Mouse (Mus musculus) layer of hippocampus, adult 8-10 months (tissue): ENCODE measurements around the gene Crip2. TPM values are rescaled to one million over a fixed set of nuclear protein-coding genes. Genes with fewer than 3 reads are reported as not detected.

Source experiments
- DNase-seq, 2 experiments: peaks; one replicate each; pipeline ENCODE4 v3.0.0; 2022; ENCODE audit warnings: low spot score in 2 of 2
- total RNA-seq, 4 experiments: library from RNA; stranded (reverse); gene quantifications; 2 replicates each; pipeline ENCODE4 v1.2.4; 2022

Crip2 gene
- total RNA-seq = 10 to 100 TPM; 75.5 to 95.0 (median 89.1) TPM

GRCm38 (mm10) chr12:113139908-113140615, at the start of gene Crip2:
Gene Crip2, plus strand, starts transcription at chr12:113140236.
- DNase-seq = peak; percentile 90 to 91

DNA sequence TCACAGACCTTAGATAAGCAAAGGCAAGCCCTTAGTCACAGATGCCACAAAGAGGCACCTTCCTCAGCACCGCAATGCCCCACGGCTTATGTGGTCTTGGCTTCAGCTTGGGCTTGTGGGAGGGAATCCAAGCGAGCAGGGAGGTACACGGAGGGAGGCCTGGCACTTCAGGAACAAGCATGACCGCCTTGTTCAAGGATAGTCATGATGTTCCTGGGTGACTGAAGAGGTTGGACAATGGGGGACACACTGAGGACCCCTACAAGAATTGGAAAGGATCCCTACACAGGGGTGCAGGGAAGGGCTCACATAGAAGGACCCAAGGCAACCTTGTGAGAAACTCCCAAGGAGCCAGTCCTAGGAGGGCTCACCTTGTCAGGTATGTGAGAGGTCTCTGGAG, 43.0 kb upstream of the Crip2 start:
- no peak for DNase-seq

DNA sequence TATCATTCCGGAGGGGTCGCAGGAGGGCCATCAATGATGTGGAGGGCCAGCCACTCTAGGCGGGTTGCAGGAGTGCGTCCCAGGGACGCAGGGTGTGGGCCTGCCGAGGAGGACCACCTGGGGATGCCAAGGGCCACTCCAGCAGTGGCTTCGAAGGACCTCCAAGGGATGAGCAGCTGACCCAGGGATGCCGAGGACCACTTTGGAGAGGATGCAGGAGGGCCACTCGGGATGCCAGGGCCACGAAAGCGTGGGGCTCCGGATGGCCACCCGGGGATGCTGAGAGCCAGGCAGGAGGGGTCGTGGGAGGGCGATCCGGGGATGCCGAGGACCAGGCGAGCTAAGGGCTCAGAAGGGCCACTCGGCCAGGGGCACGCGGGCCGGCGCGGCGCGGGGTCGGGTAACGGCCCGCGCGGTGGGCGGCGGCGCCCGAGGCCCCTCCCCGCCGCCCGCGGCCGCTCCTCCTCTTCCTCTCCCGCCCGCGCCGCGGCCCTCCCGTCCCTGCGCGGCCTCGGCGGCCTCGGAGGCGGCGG, 42.2 kb upstream of the Crip2 start, which contains the start of gene Mta1:
Gene Mta1, plus strand, starts transcription at position 530 of the 533 bp plus-strand sequence.
- no peak for DNase-seq

GRCm38 (mm10) chr12:113098530-113099151, 41.4 kb upstream of the Crip2 start:
- no peak for DNase-seq

GRCm38 (mm10) chr12:113099470-113100237, 40.4 kb upstream of the Crip2 start:
- no peak for DNase-seq

GRCm38 (mm10) chr12:113100448-113101076, 39.5 kb upstream of the Crip2 start:
- no peak for DNase-seq

DNA sequence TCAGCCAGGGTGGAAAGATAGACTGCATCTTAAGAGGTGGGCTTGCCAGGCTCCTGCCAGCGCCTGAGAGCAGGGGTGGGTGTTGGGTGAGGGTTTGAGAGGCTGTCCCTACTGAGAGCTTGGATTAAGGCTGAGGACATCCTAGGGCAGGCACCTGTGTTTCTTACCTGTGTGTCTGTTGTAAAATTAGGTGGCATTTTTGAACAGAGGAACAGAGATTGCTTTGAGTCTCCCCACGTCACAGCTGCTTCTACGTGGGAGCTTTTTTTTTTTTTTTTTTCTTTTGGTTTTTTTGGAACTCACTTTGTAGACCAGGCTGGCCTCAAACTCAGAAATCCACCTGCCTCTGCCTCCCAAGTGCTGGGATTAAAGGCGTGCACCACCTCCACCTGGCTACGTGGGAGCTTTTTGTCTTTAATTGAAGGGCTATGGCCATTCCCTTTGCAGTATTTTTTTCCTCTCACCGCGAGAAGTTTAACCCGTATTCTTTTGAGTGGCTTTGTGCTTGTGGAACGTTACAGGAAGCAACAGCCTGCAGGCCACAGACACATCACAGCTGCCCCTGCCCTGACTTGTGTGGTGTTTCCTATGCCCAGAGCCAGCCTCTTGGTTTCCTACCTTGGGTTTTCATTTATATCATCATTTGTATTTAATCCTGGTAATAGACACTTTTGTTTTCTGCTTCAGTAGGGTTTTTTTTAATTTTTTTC, 38.6 kb upstream of the Crip2 start:
- DNase-seq = no peak

DNA sequence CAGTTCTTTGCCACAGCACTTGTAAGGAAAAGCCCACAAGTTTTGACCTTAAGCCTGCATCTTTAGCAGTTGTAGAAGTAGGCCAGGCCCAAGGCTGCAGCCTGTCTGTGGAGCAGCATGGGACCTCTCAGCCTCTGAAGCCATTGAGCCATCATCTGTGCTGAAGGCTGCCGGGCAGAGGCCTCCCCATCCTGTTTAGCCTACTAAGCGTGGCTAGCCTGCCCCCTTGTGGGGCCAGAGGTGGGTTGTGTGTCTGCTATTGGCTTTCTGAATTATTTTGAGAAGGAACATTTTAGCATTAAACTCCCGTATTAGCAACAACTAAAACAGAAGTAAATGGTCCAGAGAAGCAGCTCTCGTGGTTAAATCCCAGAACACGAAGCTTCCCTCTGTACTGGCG, 37.6 kb upstream of the Crip2 start:
- DNase-seq = peak in 1 of 2 experiments; percentile 56

GRCm38 (mm10) chr12:113103846-113104451, 36.1 kb upstream of the Crip2 start:
- DNase-seq = no peak

- no peak for DNase-seq
These were observed 33.6 kb upstream of the Crip2 start for GRCm38 (mm10) chr12:113106386-113106785.

GRCm38 (mm10) chr12:113107431-113108124, 32.5 kb upstream of the Crip2 start:
- DNase-seq = no peak

DNA sequence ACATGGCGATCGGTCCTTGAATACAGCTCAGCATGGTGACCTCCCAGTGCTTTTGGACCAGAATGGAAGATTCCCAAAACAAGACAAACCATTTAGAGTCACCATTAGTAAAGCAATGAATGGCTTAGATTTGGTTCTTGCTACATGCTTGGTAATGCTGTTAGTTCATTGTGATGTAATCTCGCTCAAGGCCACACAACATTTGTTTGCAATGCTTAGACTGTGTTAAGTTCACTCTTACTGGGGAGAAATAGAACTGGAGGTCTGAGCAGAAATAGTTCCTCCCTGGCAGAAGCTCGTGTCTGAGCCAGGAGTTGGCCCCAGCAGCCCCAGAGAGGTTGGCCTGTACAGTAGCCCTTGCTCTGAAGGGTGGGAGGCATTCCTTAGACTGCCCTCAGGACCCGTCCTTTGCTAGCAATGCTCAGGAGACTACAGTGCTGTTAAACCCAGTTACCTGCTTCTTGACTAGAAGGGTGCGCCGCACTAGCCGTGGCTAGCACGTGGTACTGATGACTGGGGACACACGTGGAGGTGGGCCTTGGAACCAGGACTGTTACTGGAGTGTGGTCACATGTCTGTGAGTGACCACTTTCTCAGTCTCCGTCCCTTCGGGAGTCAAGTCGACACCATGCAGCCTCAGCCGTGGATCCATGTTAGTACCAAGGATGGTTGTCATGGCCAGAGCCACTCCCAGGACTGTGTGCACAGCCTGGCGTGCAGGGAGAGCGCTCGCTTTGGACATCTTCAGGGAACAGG, 31.3 kb upstream of the Crip2 start:
- no peak for DNase-seq

DNA sequence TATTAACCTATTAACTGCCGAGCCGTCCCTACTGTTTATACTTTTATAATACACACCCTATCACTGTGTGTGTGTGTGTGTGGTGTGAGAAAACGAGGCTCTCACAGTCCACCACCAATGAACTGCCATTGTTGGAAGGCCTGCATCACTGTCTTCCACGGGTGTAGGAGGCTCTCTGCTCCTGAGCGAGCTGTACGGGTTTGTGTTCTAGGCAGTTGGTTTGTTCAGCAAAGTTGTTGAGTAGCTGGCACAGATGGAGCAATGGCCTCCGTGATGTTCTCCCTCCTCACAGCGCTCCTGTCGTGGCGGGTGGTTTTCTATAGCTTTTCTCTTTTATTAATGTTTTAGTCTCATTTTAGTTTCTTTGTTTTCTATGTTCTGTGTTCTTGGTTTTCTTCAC, 30.2 kb upstream of the Crip2 start:
- DNase-seq = peak in 1 of 2 experiments; percentile 46

GRCm38 (mm10) chr12:113114141-113114540, 25.9 kb upstream of the Crip2 start:
- DNase-seq = no peak

DNA sequence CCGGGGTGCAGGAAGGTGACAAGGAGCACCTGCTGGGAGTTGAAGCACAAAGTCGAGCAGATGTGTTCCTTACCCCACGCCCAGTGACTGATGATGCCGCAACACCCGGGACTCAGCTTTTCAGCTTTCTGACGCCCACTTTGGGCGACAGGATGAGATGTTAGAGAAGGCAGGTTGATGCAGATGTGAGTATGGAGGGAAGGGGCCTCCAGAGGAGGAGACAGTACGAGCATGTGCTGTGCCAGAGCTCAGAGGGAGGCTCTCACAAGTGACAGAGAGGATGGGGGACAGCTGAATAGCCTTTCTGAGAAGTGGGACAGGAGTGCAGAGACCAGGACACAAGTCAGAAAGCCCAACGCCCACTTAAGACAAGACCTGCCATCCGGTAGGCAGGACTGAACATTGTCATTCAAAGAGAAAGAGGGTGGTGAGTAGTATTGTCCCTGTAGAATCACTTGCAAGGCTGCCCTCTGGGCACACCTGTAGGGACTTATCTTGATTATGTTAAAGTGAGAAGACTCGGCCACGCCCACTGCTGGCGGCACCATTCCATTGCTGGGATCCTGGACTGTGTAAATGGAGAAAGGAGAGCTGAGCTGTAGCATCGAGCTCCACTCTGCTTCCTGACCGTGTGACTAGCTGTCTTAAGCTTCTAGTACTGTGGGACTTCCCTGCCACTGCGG, 25.0 kb upstream of the Crip2 start:
- no peak for DNase-seq

- DNase-seq = peak; percentile 60 to 82
These were observed 20.3 kb upstream of the Crip2 start for GRCm38 (mm10) chr12:113119516-113120410.

GRCm38 (mm10) chr12:113124726-113125125, 15.3 kb upstream of the Crip2 start:
- DNase-seq = no peak
